Mouse (Mus musculus): Measurements from ENCODE around the gene Asb6. TPM values are rescaled to one million over a fixed set of nuclear protein-coding genes. Genes with fewer than 3 reads are reported as not detected.

The Asb6 gene
- polyA plus RNA-seq, 1 experiment from 2014 or later: 39.0 TPM

Other genes starting within 250 kb of the Asb6 start
- 1.5 and 2.5 TPM in 2 replicates for gene Cstad, start 235.3 kb downstream of the Asb6 start, polyA plus RNA-seq (2015; fragmentation: Nextera tagmentation; extraction: Ambion mirVana)
- 5.1 and 5.2 TPM in 2 replicates for gene 1700001O22Rik, start 26.7 kb downstream of the Asb6 start, polyA plus RNA-seq (2015; fragmentation: Nextera tagmentation; extraction: Ambion mirVana)
- 92.9 and 94.9 TPM in 2 replicates for gene Ntmt1, start 22.5 kb downstream of the Asb6 start, polyA plus RNA-seq (2015; fragmentation: Nextera tagmentation; extraction: Ambion mirVana)
- gene Prrx2, start 4.6 kb upstream of the Asb6 start, polyA plus RNA-seq (2015; fragmentation: Nextera tagmentation; extraction: Ambion mirVana): 7.7 and 8.0 TPM in 2 replicates
- 19.1 and 25.2 TPM in 2 replicates for gene Ptges, start 99.5 kb upstream of the Asb6 start, polyA plus RNA-seq (2015; fragmentation: Nextera tagmentation; extraction: Ambion mirVana)
- 38.9 and 40.4 TPM in 2 replicates for gene Tor1b, start 122.6 kb upstream of the Asb6 start, polyA plus RNA-seq (2015; fragmentation: Nextera tagmentation; extraction: Ambion mirVana)
- 80.3 and 83.9 TPM in 2 replicates for gene Tor1a, start 137.6 kb upstream of the Asb6 start, polyA plus RNA-seq (2015; fragmentation: Nextera tagmentation; extraction: Ambion mirVana)
- 63.0 and 64.0 TPM in 2 replicates for gene BC005624, start 151.9 kb upstream of the Asb6 start, polyA plus RNA-seq (2015; fragmentation: Nextera tagmentation; extraction: Ambion mirVana)
- 22.6 and 26.3 TPM in 2 replicates for gene Usp20, start 151.9 kb upstream of the Asb6 start, polyA plus RNA-seq (2015; fragmentation: Nextera tagmentation; extraction: Ambion mirVana)

Data from kidney, embryonic 16.5 days (tissue).